Mouse (Mus musculus) ES-E14 (cell line): ENCODE measurements around the gene Smim14.

ENCODE experiments used
- CHD2 ChIP-seq: IDR thresholded peaks from 2 replicates; pipeline ENCODE4 v1.6.1; 2014; ENCODE audit warnings: mild to moderate bottlenecking, low read depth, low read length, inconsistent platforms
- HCFC1 ChIP-seq: IDR thresholded peaks from 2 replicates; pipeline ENCODE4 v1.6.1; 2012; ENCODE audit warnings: low read length, inconsistent platforms, borderline replicate concordance; ENCODE audit not compliant: insufficient read depth
- MAFK ChIP-seq: IDR thresholded peaks from 2 replicates; pipeline ENCODE4 v1.6.1; 2014; ENCODE audit warnings: mild to moderate bottlenecking, low read depth, low read length, inconsistent platforms; ENCODE audit not compliant: insufficient read depth
- ZC3H11A ChIP-seq: IDR thresholded peaks from 2 replicates; pipeline ENCODE4 v1.6.1; 2012; ENCODE audit warnings: low read depth, mild to moderate bottlenecking, inconsistent platforms, low read length, borderline replicate concordance
- ZNF384 ChIP-seq: IDR thresholded peaks from 2 replicates; pipeline ENCODE4 v1.6.1; 2012; ENCODE audit warnings: low read depth, low read length, inconsistent platforms

- TF ChIP-seq HCFC1: no peak
- no peak for TF ChIP-seq MAFK
- no peak for TF ChIP-seq ZC3H11A
- TF ChIP-seq CHD2: no peak
- TF ChIP-seq ZNF384: no peak
These were observed 79.1 kb downstream of the Smim14 start for GRCm38 (mm10) chr5:65457846-65458245.
